Mouse (Mus musculus) myocyte (in vitro differentiated cells): ENCODE measurements at regions not wholly inside any gene's neighbourhood (a gene's known extent, or its start where the extent isn't known, plus 50 kb on each side); places are given as distances from the start of the nearest gene placed in this dataset.

Source experiments
- H3K27me3 ChIP-seq: one replicate; pipeline ENCODE4 v1.6.1; 2011; ENCODE audit not compliant: control insufficient read depth, insufficient read depth, insufficient read length
- H3K36me3 ChIP-seq: one replicate; pipeline ENCODE4 v1.6.1; 2011; ENCODE audit not compliant: control insufficient read depth, insufficient read depth
- H3K4me2 ChIP-seq: one replicate; pipeline ENCODE4 v1.6.1; 2011; ENCODE audit warnings: low read depth, control low read depth
- H3K4me3 ChIP-seq: one replicate; pipeline ENCODE4 v1.5.1; 2011; ENCODE audit warnings: mild to moderate bottlenecking, control low read depth, moderate library complexity
- H3K79me2 ChIP-seq: one replicate; pipeline ENCODE4 v1.6.1; 2011; ENCODE audit not compliant: control insufficient read depth, insufficient read depth
- H3ac ChIP-seq: one replicate; pipeline ENCODE4 v1.6.1; 2011; ENCODE audit not compliant: control insufficient read depth, insufficient read length
- CEBPB ChIP-seq: IDR thresholded peaks from 2 replicates; pipeline ENCODE4 v1.6.1; 2011; ENCODE audit warnings: mild to moderate bottlenecking, moderate library complexity; ENCODE audit not compliant: poor library complexity, insufficient read depth, severe bottlenecking
- E2F4 ChIP-seq: IDR thresholded peaks from one replicate; pipeline ENCODE4 v1.6.1; 2011; ENCODE audit warnings: mild to moderate bottlenecking, control low read depth, moderate library complexity; ENCODE audit not compliant: insufficient read depth
- MAX ChIP-seq: IDR thresholded peaks from one replicate; pipeline ENCODE4 v1.6.1; 2011; ENCODE audit warnings: low read depth, mild to moderate bottlenecking, control low read depth
- MYOD1 ChIP-seq, 3 experiments: IDR thresholded peaks; one replicate each; pipeline ENCODE4 v1.6.1; 2011; ENCODE audit warnings: control low read depth in 2 of 3, low read depth in 2 of 3, mild to moderate bottlenecking in 2 of 3, moderate library complexity in 1 of 3; ENCODE audit not compliant: insufficient read length in 2 of 3, control insufficient read depth in 1 of 3
- MYOG ChIP-seq, 3 experiments: IDR thresholded peaks; one replicate each; pipeline ENCODE4 v1.6.1; 2011; ENCODE audit warnings: control low read depth in 2 of 3, low read depth in 2 of 3, mild to moderate bottlenecking in 2 of 3; ENCODE audit not compliant: insufficient read length in 2 of 3, control insufficient read depth in 1 of 3, insufficient read depth in 1 of 3
- POLR2A ChIP-seq: IDR thresholded peaks from one replicate; pipeline ENCODE4 v1.6.1; 2011; ENCODE audit warnings: low read depth, mild to moderate bottlenecking, control low read depth, moderate library complexity; ENCODE audit not compliant: insufficient read length
- POLR2AphosphoS2 ChIP-seq: IDR thresholded peaks from one replicate; pipeline ENCODE4 v1.6.1; 2011; ENCODE audit warnings: low read depth, control low read depth; ENCODE audit not compliant: insufficient read length
- REST ChIP-seq: IDR thresholded peaks from one replicate; pipeline ENCODE4 v1.6.1; 2011; ENCODE audit warnings: mild to moderate bottlenecking, control low read depth, moderate library complexity; ENCODE audit not compliant: insufficient read depth, insufficient read length
- SRF ChIP-seq: IDR thresholded peaks from one replicate; pipeline ENCODE4 v1.6.1; 2011; ENCODE audit warnings: low read depth; ENCODE audit not compliant: control insufficient read depth, insufficient read length
- TCF12 ChIP-seq: IDR thresholded peaks from one replicate; pipeline ENCODE4 v1.6.1; 2011; ENCODE audit warnings: mild to moderate bottlenecking, control low read depth; ENCODE audit not compliant: poor library complexity, insufficient read depth, severe bottlenecking
- TCF3 ChIP-seq: IDR thresholded peaks from one replicate; pipeline ENCODE4 v1.6.1; 2011; ENCODE audit warnings: low read depth, control low read depth; ENCODE audit not compliant: insufficient read length
- USF1 ChIP-seq: IDR thresholded peaks from one replicate; pipeline ENCODE4 v1.6.1; 2011; ENCODE audit warnings: low read depth, mild to moderate bottlenecking, control low read depth, moderate library complexity

DNA sequence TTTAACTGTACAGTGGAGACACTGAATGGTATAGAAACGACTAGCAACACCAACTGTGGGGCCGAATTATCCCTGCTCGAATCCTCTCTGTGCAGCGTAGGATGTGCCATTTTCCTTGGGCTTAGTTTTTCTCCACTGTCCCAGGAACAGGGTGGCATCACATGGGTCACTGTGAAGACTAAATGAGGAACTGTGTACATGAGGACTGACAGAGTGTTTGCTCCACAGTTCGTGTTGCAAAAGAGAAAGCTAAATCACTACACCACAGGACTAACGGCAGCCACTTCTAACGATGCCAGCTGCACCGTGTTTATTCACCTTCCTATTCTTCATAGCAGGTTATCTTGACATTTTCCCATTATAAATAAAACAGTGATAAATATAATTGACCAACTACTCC is 208.5 kb downstream of the Ttll7 start:
- Histone ChIP-seq H3K4me3 (no peak overlapping the region), H3K79me2 (no peaks in the 10 kb centered on the region), H3K27me3 (no peaks in the 10 kb centered on the region), H3K36me3 (no peaks in the 10 kb centered on the region), H3ac (no peak overlapping the region), H3K4me2 (no peak overlapping the region)
- TF ChIP-seq MYOD1 (IDR thresholded peaks at IDR 0.05; ENCODE audit: control insufficient read depth in 1 of 3, insufficient read length in 2 of 3, low read depth in 2 of 3): no peak
- no peak for TF ChIP-seq POLR2A
- no peak for TF ChIP-seq CEBPB
- no peak for TF ChIP-seq MAX
- no peak for TF ChIP-seq E2F4
- no peak for TF ChIP-seq POLR2AphosphoS2
- no peak for TF ChIP-seq REST
- TF ChIP-seq MYOG (IDR thresholded peaks at IDR 0.05; ENCODE audit: control insufficient read depth in 1 of 3, insufficient read depth in 1 of 3, insufficient read length in 2 of 3, low read depth in 2 of 3): no peak
- no peak for TF ChIP-seq SRF
- TF ChIP-seq USF1: no peak
- no peak for TF ChIP-seq TCF12
- no peak for TF ChIP-seq TCF3

GRCm38 (mm10) chr3:147062451-147062850 is 210.3 kb downstream of the Ttll7 start:
- Histone ChIP-seq H3K36me3 (no peaks in the 10 kb centered on the region), H3K79me2 (no peaks in the 10 kb centered on the region), H3K4me2 (no peak overlapping the region), H3K27me3 (no peaks in the 10 kb centered on the region), H3ac (no peak overlapping the region), H3K4me3 (no peak overlapping the region)
- TF ChIP-seq MYOG (IDR thresholded peaks at IDR 0.05; ENCODE audit: control insufficient read depth in 1 of 3, insufficient read depth in 1 of 3, insufficient read length in 2 of 3, low read depth in 2 of 3) (no peak), USF1 (no peak), TCF3 (no peak), SRF (no peak), MAX (no peak), E2F4 (no peak), REST (no peak), POLR2A (no peak)

DNA sequence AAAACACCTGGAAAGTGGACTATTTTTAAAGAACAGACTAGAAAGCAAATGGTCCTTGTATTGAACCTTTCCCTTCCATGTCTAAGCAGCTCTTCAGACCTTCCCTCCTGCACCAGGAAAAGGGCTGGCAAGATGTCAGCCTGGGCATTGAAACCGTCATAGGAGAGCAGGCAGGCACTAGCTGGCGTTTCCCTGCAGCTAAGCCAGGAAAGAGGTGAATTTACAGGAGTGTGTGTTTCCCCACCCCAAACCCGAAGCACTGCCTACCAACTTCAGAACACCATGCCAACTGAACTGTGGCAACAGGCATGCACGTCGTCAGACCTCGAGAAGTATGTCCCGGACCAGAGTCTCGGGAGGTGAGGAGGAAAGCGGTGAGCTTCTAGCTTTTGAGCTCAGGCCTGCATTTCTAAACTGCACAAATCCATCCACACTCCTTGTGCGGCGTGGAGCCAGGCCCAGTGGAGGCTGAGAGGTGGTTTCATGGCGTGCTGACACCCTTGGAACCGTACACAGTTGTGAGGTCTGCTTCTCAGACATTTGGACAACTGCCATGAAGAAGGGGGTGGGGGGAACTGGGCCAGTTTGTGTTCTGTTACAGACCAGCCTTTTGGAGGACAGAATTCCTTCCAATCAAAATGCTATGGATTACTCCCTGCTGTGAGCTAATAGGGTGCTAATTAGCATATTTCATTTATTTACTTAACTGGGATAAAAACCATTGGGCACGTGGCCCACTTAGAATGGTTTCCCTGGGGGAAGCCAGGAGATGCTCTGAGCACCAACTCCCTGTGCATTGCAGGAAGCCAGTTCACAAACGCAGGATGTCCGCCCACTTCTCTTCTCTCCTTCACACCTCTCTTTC is 211.6 kb downstream of the Ttll7 start:
- no peak overlapping the region for H3K4me2 ChIP-seq

GRCm38 (mm10) chr3:147064443-147064868 is 212.3 kb downstream of the Ttll7 start:
- no peaks in the 10 kb centered on the region for H3K36me3 ChIP-seq
- H3K4me3 ChIP-seq: no peak overlapping the region
- no peaks in the 10 kb centered on the region for H3K79me2 ChIP-seq
- no peak overlapping the region for H3K4me2 ChIP-seq
- no peaks in the 10 kb centered on the region for H3K27me3 ChIP-seq
- no peak overlapping the region for H3ac ChIP-seq
- TF ChIP-seq MYOD1 (IDR thresholded peaks at IDR 0.05; ENCODE audit: control insufficient read depth in 1 of 3, insufficient read length in 2 of 3, low read depth in 2 of 3) (no peak), MYOG (IDR thresholded peaks at IDR 0.05; ENCODE audit: control insufficient read depth in 1 of 3, insufficient read depth in 1 of 3, insufficient read length in 2 of 3, low read depth in 2 of 3) (no peak), REST (no peak)

More for the DNA sequence above, 211.6 kb downstream of the Ttll7 start:
- TF ChIP-seq REST: no peak
- TF ChIP-seq TCF3: no peak
- no peak for TF ChIP-seq POLR2A
- no peak for TF ChIP-seq MYOD1 (IDR thresholded peaks at IDR 0.05; ENCODE audit: control insufficient read depth in 1 of 3, insufficient read length in 2 of 3, low read depth in 2 of 3)
- no peak for TF ChIP-seq SRF
- TF ChIP-seq E2F4: no peak
- TF ChIP-seq TCF12: no peak
- TF ChIP-seq MAX: no peak
- Histone ChIP-seq H3K79me2 (no peaks in the 10 kb centered on the region), H3K36me3 (no peaks in the 10 kb centered on the region), H3ac (no peak overlapping the region), H3K27me3 (no peaks in the 10 kb centered on the region), H3K4me3 (no peak overlapping the region)

DNA sequence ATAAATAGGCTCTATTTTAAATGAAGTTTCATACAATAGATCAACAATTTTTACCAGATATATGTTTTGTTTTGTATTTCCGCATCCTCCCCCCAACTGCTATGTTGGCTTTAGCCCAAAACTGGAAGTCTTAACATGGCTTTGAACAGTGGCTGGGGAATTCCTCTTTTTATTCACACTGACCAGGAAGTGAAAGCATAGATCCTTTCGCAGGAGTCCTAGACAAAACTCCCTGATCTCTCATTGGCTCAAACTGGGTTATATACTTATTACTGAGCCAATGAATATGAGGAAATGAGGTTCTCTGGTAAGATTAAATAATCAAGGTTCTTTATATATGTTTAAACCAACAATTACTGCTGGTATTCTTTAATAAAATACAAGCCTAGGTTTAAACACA is 218.8 kb downstream of the Ttll7 start:
- Histone ChIP-seq H3K4me2 (no peak overlapping the region), H3K79me2 (no peaks in the 10 kb centered on the region), H3K27me3 (no peaks in the 10 kb centered on the region), H3ac (no peak overlapping the region), H3K36me3 (no peaks in the 10 kb centered on the region), H3K4me3 (no peak overlapping the region)
- TF ChIP-seq USF1 (no peak), MYOG (IDR thresholded peaks at IDR 0.05; ENCODE audit: control insufficient read depth in 1 of 3, insufficient read depth in 1 of 3, insufficient read length in 2 of 3, low read depth in 2 of 3) (no peak), TCF3 (no peak), POLR2AphosphoS2 (no peak), REST (no peak), TCF12 (no peak), MYOD1 (IDR thresholded peaks at IDR 0.05; ENCODE audit: control insufficient read depth in 1 of 3, insufficient read length in 2 of 3, low read depth in 2 of 3) (no peak), MAX (no peak), E2F4 (no peak), SRF (no peak), CEBPB (no peak), POLR2A (no peak)
